Mouse (Mus musculus) thymus, postnatal 10 days (tissue): Measurements from ENCODE around the gene Krtap5-4.
A peak's percentile ranks its signal among the peaks of the same experiment; 100 is the strongest.
"Not testable (repeated sequence)": the region's sequence is repeated elsewhere in the genome, so short reads cannot be mapped to it uniquely, and the experiment has no call there.

ENCODE experiments used
- DNase-seq, 2 experiments: peaks; one replicate each; pipeline ENCODE4 v3.0.0; 2021; ENCODE audit warnings: low spot score in 2 of 2

The Krtap5-4 gene

DNA sequence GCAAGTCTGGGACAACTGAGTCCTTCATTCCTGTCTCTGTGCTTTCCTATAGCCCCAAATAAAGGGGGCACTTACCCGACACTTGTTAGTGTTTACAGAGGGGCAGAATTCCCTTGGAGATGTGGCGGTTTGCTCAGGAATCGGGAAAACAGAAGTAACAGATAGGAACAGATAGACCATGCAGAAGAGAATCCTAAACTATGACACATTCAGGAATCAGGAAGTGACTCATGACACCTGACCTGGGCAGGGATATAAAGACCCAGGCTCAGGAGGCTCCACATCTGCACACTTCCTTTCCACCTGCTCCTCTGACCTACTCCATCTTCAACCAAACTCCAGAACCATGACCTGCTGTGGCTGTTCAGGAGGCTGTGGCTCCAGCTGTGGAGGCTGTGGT lies at the start of gene Krtap5-4:
TSS of gene Krtap5-4 (plus strand) at position 301 of the 400 bp plus-strand sequence.
- no peak for DNase-seq

- no peak for DNase-seq
These were observed 47.8 kb upstream of the Krtap5-4 start for GRCm38 (mm10) chr7:142255517-142255916.

DNA sequence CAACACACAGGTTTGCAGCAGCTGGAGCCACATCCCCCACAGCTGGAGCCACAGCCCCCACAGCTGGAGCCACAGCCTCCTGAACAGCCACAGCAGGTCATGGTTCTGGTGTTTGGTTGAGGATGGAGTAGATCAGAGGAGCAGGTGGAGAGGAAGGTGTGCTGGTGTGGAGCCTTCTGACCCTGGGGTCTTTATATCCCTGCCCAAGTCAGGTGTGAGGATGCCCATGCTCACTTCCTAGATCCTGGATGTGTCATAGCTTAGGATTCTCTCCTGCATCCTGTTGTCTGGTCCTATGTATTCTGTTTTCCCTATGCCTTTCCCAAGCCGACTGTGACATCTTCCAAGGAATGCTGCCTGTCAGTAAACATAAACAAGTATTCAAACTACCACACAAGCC lies 45.1 kb upstream of the Krtap5-4 start, which contains the start of gene Gm2431:
TSS of gene Gm2431 (minus strand) at position 101 of the 400 bp plus-strand sequence.
- not testable (repeated sequence) for DNase-seq

GRCm38 (mm10) chr7:142274263-142274662 lies 29.1 kb upstream of the Krtap5-4 start, which contains the start of gene Gm4559:
TSS of gene Gm4559 (minus strand) at chr7:142274363.
- not testable (repeated sequence) for DNase-seq

- peak in 1 of 2 experiments; percentile 63 for DNase-seq
These were observed 25.2 kb upstream of the Krtap5-4 start for GRCm38 (mm10) chr7:142278183-142278582.

GRCm38 (mm10) chr7:142279291-142279690 lies 24.1 kb upstream of the Krtap5-4 start:
- DNase-seq = not testable (repeated sequence)

GRCm38 (mm10) chr7:142282847-142283246 lies 20.5 kb upstream of the Krtap5-4 start:
- not testable (repeated sequence) for DNase-seq

GRCm38 (mm10) chr7:142284023-142284591 lies 19.2 kb upstream of the Krtap5-4 start:
- peak; percentile 47 to 53 for DNase-seq

- peak; percentile 66 to 89 for DNase-seq
These were observed 18.7 kb upstream of the Krtap5-4 start for GRCm38 (mm10) chr7:142284615-142285080.

GRCm38 (mm10) chr7:142285130-142285835 lies 18.1 kb upstream of the Krtap5-4 start:
- DNase-seq = no peak

DNA sequence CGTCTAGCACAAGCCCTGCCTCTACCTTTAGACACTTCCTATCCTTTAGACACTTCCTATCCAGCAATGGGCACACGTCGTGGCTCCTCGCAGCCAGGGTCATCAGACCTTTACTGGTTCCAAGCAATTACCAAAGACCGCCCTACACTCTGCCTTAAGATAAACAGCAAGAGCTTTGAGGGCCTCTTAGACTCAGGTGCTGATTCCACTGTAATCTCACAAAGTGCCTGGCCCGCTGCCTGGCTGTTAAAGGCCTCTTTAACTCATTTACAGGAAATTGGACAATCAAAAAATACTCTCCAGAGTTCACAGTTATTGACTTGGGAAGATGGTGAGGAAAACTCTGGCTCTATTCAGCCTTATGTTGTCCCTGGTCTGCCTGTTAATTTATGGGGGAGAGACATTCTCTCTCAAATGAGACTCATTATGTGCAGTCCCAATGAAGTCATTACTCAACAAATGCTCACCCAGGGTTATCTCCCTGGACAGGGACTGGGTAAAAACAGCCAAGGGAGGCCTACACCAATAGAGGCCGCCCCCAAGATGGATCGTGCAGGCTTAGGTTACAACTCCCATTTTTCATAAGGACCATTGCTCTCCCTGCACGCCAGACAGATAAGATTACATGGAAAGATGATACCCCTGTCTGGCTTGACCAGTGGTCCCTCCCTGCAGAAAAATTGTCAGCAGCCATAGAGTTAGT lies 17.3 kb upstream of the Krtap5-4 start:
- DNase-seq = not testable (repeated sequence)

GRCm38 (mm10) chr7:142293851-142294250 lies 9.5 kb upstream of the Krtap5-4 start:
- peak in 1 of 2 experiments; percentile 26 for DNase-seq

- DNase-seq = no peak
These were observed 7.9 kb upstream of the Krtap5-4 start for GRCm38 (mm10) chr7:142295418-142295817.

- not testable (repeated sequence) for DNase-seq
These were observed 7.2 kb upstream of the Krtap5-4 start for GRCm38 (mm10) chr7:142296108-142296507.

GRCm38 (mm10) chr7:142297018-142297417 lies 6.3 kb upstream of the Krtap5-4 start, which contains the start of gene Krtap5-1:
TSS of gene Krtap5-1 (minus strand) at chr7:142297118.
- DNase-seq = not testable (repeated sequence)

- not testable (repeated sequence) for DNase-seq
These were observed 580 bp downstream of the Krtap5-4 start for GRCm38 (mm10) chr7:142303929-142304328.

- no peak for DNase-seq
These were observed 11.4 kb downstream of the Krtap5-4 start for GRCm38 (mm10) chr7:142314600-142315285.

DNA sequence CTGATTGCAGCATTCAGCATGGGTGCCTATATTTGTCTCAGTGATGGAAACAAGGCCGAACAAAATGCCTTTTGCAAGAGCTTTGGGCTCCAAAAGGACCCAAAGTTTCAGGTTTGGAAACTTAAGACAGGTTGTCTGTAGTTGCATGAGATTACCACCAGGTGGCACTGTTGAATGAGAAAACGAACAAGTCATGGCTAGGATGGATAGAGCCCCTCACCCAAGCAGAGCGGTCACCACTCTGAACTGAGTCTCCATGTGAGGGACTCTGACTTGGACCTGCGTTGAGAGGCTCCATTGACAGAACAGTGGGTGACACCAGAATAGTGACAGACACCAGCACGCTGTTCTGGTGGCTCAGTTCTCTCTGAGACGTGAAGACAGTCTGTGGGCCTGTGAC lies 13.2 kb downstream of the Krtap5-4 start:
- peak; percentile 36 to 61 for DNase-seq

DNA sequence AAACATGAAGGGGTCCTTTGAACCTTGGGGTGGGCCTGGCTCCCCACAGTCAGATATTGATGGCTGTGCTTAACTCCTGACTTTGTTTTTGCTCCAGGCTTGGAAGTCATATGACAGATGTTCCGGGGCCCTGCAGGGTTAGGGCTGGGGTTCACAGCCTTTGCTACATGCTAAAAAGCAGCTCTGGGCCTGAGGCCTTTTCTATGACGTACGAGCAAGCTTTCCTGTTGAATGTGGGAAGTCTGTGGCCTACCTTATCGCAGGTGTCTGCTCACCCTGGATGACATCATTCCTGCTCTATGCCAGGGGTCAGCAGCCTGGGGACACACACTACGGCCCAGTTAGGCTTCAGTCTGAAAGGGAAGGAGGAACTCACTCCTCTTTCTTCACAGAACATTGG lies 13.9 kb downstream of the Krtap5-4 start:
- DNase-seq = no peak

GRCm38 (mm10) chr7:142319124-142319523 lies 15.8 kb downstream of the Krtap5-4 start:
- no peak for DNase-seq

DNA sequence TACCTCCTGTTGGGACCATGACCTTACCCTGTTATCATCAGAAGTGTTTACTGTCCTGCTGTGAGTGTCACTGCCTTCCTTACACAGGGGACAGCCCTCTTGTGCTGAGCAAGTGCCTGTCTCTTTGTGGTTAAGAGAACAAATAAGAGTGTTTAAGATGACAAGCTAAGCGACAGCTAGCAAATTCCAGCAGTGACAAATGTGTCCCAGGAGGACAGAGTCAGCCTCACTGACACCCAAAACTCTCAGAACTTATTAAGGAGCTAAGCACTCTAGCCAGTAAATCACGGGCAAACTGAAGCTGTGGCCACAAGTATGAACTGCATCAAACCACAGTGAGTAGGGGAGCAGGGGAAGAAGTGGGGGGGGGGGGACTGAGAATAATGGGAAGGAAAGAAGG lies 17.6 kb downstream of the Krtap5-4 start:
- no peak for DNase-seq
